Mouse (Mus musculus) liver, embryonic 14.5 days (tissue): ENCODE measurements around the gene Zmpste24. TPM values are rescaled to one million over a fixed set of nuclear protein-coding genes. Genes with fewer than 3 reads are reported as not detected.
A peak's percentile ranks its signal among the peaks of the same experiment; 100 is the strongest.

Experiments
- ATAC-seq: fragments of 200-750 bp; cut with Nextera tagmentation; 2 replicates; pipeline ENCODE4 v1.8.0; 2017; ENCODE audit warnings: moderate number of reproducible peaks, mild to moderate bottlenecking, moderate library complexity; ENCODE audit not compliant: insufficient read depth
- DNase-seq, 3 experiments: peaks; one replicate each; pipeline ENCODE4 v3.0.0-alpha.2; 2012 to 2013; ENCODE audit warnings: low read depth in 3 of 3, low spot score in 3 of 3
- H3K27ac ChIP-seq: fragments of 300-500 bp; sonication (generic); 2 replicates; pipeline ENCODE4 v1.5.1; 2014; ENCODE audit warnings: moderate library complexity, mild to moderate bottlenecking, control low read depth, inconsistent platforms
- H3K27me3 ChIP-seq: fragments of 300-500 bp; sonication (generic); 2 replicates; pipeline ENCODE4 v1.6.1; 2014; ENCODE audit warnings: mild to moderate bottlenecking, low read length, moderate library complexity; ENCODE audit not compliant: control insufficient read depth, insufficient read depth
- H3K36me3 ChIP-seq: fragments of 300-500 bp; sonication (generic); replicated peaks from 2 replicates; pipeline ENCODE4 v1.6.1; 2014; ENCODE audit warnings: low read depth; ENCODE audit not compliant: control insufficient read depth, insufficient read depth
- H3K4me1 ChIP-seq, 2 experiments: fragments of 200-500 bp in 1 of 2; fragments of 300-500 bp in 1 of 2; sonication (generic) in 1 of 2; replicated peaks; 2 replicates each; pipeline ENCODE4 v1.6.1; 2012 to 2014; ENCODE audit warnings: antibody characterized with exemption in 1 of 2, inconsistent platforms in 1 of 2, low read length in 1 of 2; ENCODE audit not compliant: control insufficient read depth in 2 of 2, insufficient read depth in 2 of 2
- H3K4me2 ChIP-seq: fragments of 300-500 bp; sonication (generic); 2 replicates; pipeline ENCODE4 v1.6.1; 2014; ENCODE audit warnings: low read depth, mild to moderate bottlenecking, control low read depth, moderate library complexity
- H3K4me3 ChIP-seq, 2 experiments: fragments of 200-500 bp in 1 of 2; fragments of 300-500 bp in 1 of 2; sonication (generic) in 1 of 2; 2 replicates each; pipeline ENCODE4 v1.5.1; 2012 to 2014; ENCODE audit warnings: low read depth in 2 of 2, low read length in 2 of 2, mild to moderate bottlenecking in 2 of 2, control low read depth in 1 of 2, inconsistent platforms in 1 of 2, moderate library complexity in 1 of 2; ENCODE audit not compliant: insufficient read depth in 1 of 2
- H3K9ac ChIP-seq: fragments of 300-500 bp; sonication (generic); replicated peaks from 2 replicates; pipeline ENCODE4 v1.6.1; 2014; ENCODE audit warnings: mild to moderate bottlenecking, control low read depth, moderate library complexity
- H3K9me3 ChIP-seq: fragments of 300-500 bp; sonication (generic); 2 replicates; pipeline ENCODE4 v1.6.1; 2016; ENCODE audit warnings: low read length, mixed read lengths; ENCODE audit not compliant: control insufficient read depth
- CTCF ChIP-seq: IDR thresholded peaks from 2 replicates; pipeline ENCODE4 v1.5.1; 2016; ENCODE audit warnings: antibody characterized with exemption, low read depth, control low read depth
- EP300 ChIP-seq: IDR thresholded peaks from 2 replicates; pipeline ENCODE4 v1.6.1; 2016; ENCODE audit warnings: antibody characterized with exemption, low read depth
- WGBS: fragments of 180-500 bp; shearing (Covaris S2); extraction: QIAGEN DNeasy Blood & Tissue Kit; methylation state at CpG from one replicate; pipeline ENCODE4 v1.1.7; 2014; ENCODE audit not compliant: insufficient replicate concordance; 5-methylcytosine and 5-hydroxymethylcytosine counted together
- polyA plus RNA-seq, 2 experiments: library from polyadenylated mRNA; depleted of rRNA in 1 of 2; stranded (reverse) in 1 of 2; unstranded in 1 of 2; fragments of >200 nt; fragmentation: Nextera tagmentation in 1 of 2; extraction: Ambion mirVana in 1 of 2; gene quantifications; 2 replicates each; pipeline versions ENCODE4 v1.2.1 to v1.2.3; 2012 to 2014

Gene Zmpste24
- polyA plus RNA-seq, 2 experiments = 10.3 to 15.1 TPM

- H3K9ac ChIP-seq = no peak overlapping the region
- 49% methylated on average over 4 of the region's 4 CpGs for WGBS
- no peaks in the 10 kb centered on the region for H3K4me1 ChIP-seq
- DNase-seq = no peak
- no peaks in the 10 kb centered on the region for H3K36me3 ChIP-seq
- no peak for TF ChIP-seq EP300
- TF ChIP-seq CTCF = peak; percentile 45
- no peak overlapping the region for H3K27ac ChIP-seq
- no peak for ATAC-seq
- no peak overlapping the region for H3K4me2 ChIP-seq
- no peaks in the 10 kb centered on the region for H3K27me3 ChIP-seq
- H3K4me3 ChIP-seq = no peak overlapping the region
- H3K9me3 ChIP-seq = no peaks in the 10 kb centered on the region
Observed at GRCm38 (mm10) chr4:121031440-121031839, 66.6 kb downstream of the Zmpste24 start.

- ATAC-seq = no peak
- no peak overlapping the region for H3K4me2 ChIP-seq
- H3K9ac ChIP-seq = no peak overlapping the region
- H3K4me3 ChIP-seq = no peak overlapping the region
- no peak for DNase-seq
- H3K9me3 ChIP-seq = no peaks in the 10 kb centered on the region
- H3K36me3 ChIP-seq = no peaks in the 10 kb centered on the region
- 56% methylated on average over 3 of the region's 3 CpGs for WGBS
- no peaks in the 10 kb centered on the region for H3K27me3 ChIP-seq
- peaks cover 4 to 7% of the 10 kb centered on the region in 2 experiments; a peak in 2 of 4 replicates for H3K4me1 ChIP-seq
- TF ChIP-seq CTCF (peak; percentile 37), EP300 (no peak)
- no peak overlapping the region for H3K27ac ChIP-seq
Observed at GRCm38 (mm10) chr4:121029632-121030031, 68.4 kb downstream of the Zmpste24 start.

GRCm38 (mm10) chr4:121028659-121029392 lies 69.2 kb downstream of the Zmpste24 start:
- Histone ChIP-seq H3K4me1 (peaks cover 4 to 11% of the 10 kb centered on the region in 2 experiments; a peak in 2 of 4 replicates), H3K27ac (no peak overlapping the region), H3K9ac (no peak overlapping the region), H3K36me3 (no peaks in the 10 kb centered on the region), H3K9me3 (no peaks in the 10 kb centered on the region), H3K4me2 (no peak overlapping the region), H3K27me3 (no peaks in the 10 kb centered on the region), H3K4me3 (no peak overlapping the region)
- 0 out of 2 replicates have a peak, but pooled peaks have one; percentile 22 for ATAC-seq
- 33% methylated on average over 14 of the region's 14 CpGs for WGBS
- no peak for DNase-seq
- peak; percentile 94 for TF ChIP-seq CTCF
- TF ChIP-seq EP300 = no peak

- DNase-seq (no peak), ATAC-seq (no peak)
- H3K27me3 ChIP-seq = no peaks in the 10 kb centered on the region
- H3K4me3 ChIP-seq = no peak overlapping the region
- WGBS = 33% methylated on average over 1 of the region's 1 CpGs
- no peaks in the 10 kb centered on the region for H3K9me3 ChIP-seq
- H3K4me1 ChIP-seq = peaks cover 4 to 16% of the 10 kb centered on the region in 2 experiments; a peak in 2 of 4 replicates
- no peak overlapping the region for H3K4me2 ChIP-seq
- no peaks in the 10 kb centered on the region for H3K36me3 ChIP-seq
- no peak overlapping the region for H3K9ac ChIP-seq
- no peak overlapping the region for H3K27ac ChIP-seq
- no peak for TF ChIP-seq EP300
- no peak for TF ChIP-seq CTCF
Observed at GRCm38 (mm10) chr4:121028146-121028545, 69.9 kb downstream of the Zmpste24 start.

- WGBS = 22% methylated on average over 2 of the region's 2 CpGs
- no peak overlapping the region for H3K27ac ChIP-seq
- H3K36me3 ChIP-seq = no peaks in the 10 kb centered on the region
- DNase-seq (no peak), ATAC-seq (peak; percentile 63; the same call in 1 of the 2 replicates)
- H3K4me1 ChIP-seq = peaks cover 7 to 31% of the 10 kb centered on the region in 2 experiments; a peak in 3 of 4 replicates
- H3K4me2 ChIP-seq = no peak overlapping the region
- H3K9ac ChIP-seq = no peak overlapping the region
- no peaks in the 10 kb centered on the region for H3K27me3 ChIP-seq
- no peaks in the 10 kb centered on the region for H3K9me3 ChIP-seq
- no peak for TF ChIP-seq CTCF
- no peak overlapping the region for H3K4me3 ChIP-seq
Observed at GRCm38 (mm10) chr4:121025681-121026080, 72.4 kb downstream of the Zmpste24 start.
